Mouse (Mus musculus) neutrophil, adult 5-6 weeks (primary cell): ENCODE measurements around the gene Gm38100. TPM values are rescaled to one million over a fixed set of nuclear protein-coding genes. Genes with fewer than 3 reads are reported as not detected.

ENCODE experiments used
- ATAC-seq: fragments of 151-379, 151-347 bp; 2 replicates; pipeline ENCODE4 v1.8.0; 2017; ENCODE audit warnings: mild to moderate bottlenecking, moderate TSS enrichment; ENCODE audit not compliant: insufficient number of reproducible peaks, poor library complexity, low FRiP score, severe bottlenecking; ENCODE audit errors: extremely low read depth
- total RNA-seq: library from RNA; stranded (forward); fragments of 200-1000 nt; gene quantifications from 2 replicates; pipeline ENCODE4 v1.2.3, GENCODE M21; 2017

Gene Gm38100
- total RNA-seq, 1 experiment from 2014 or later, result not detected

DNA sequence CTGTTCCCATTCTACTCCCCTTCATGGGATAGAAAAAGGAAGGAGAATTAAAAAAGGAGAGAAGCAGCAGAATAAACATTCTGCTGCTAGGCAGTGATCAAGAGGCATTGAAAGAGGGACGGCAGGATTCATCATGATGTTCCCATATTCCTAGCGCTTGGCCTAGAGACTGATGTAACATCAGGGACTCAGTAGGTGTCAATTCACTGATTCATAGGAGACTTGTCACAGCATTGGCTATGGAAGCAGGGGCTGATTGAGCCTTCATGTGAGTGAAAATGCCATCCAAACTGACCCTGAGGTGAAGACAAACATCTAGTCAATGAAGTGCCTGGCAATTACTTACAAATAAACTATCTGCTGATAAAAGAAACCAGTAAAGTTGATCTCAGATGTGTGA is 30.7 kb downstream of the Gm38100 start:
- no peak for ATAC-seq

DNA sequence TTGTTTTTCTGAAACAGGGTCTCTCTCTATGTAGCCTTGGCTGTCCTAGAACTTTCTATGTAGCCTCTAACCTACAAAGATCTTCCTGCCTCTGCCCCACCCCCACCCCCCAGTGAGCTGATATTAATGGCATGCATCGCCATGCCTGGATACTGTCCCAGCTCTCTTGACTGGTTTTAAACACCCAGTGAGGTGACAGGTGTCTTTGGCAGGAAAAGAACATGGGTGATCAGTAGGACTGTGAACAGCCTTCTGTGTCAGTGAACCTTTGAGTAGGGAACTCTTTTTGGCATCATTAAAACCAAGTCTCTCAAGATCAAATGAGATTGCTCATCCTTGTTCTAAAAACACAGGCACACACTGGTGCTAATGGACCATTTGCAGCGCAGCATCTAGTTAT is 41.7 kb downstream of the Gm38100 start:
- no peak for ATAC-seq

DNA sequence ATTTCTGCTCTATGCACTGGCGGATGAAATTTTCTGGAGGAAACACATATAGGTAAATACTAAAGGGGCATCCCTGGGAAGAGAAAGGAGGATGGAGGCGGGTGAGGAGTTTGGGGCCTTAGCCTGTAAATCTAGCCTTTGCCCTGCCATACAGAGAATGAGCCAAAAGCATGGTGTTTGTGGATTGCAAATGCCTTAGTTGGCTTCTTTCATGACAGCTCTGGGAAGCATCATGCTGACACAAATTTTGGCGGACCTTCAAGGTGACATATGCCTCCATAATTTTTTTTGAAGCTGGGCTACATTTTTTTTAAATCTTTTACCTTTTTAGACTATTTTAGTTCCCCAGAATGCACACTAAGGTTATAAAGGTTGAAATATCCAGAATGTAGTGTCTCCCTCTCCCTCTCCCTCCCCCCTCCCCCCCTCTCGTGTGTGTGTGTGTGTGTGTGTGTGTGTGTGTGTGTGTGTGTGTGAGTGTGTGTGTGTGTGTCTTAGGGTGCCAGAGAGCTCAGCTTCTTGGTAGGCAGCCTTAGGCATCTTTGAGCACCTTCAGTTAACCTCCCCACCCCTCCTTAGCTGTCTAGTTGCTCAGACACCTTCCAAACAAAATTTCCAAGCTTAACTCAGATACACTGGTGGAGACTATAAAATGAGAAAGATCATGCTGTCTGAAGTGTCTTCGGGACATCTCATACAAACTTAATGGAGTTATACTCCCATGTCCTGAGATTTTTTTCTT is 47.0 kb downstream of the Gm38100 start:
- no peak for ATAC-seq

DNA sequence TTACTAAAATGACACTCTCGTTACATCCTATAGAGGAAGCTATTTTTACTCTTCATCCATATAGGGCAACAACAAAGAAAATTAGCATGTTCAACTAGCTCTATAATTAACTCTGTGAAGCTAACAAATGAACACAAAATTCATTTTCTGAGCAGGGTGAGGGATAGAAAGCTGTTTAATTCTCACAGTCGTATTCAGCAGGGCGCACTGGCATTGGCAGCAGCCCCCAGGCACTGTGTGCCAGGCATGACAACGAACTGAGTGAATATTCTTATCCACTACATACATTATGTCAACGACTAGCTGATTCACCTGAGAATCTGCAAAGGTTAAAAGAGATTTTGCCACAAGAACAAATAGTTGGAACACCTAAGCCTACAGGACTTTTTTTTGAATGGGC is 50.6 kb downstream of the Gm38100 start:
- ATAC-seq, result no peak

Other genes starting within 250 kb of the Gm38100 start
- 0.86 and 1.6 TPM in 2 replicates for gene Opn3, start 227.6 kb upstream of the Gm38100 start, total RNA-seq
- 12.6 and 13.9 TPM in 2 replicates for gene Chml, start 227.4 kb upstream of the Gm38100 start, total RNA-seq
- not detected in 2 replicates for gene Wdr64, start 221.7 kb upstream of the Gm38100 start, total RNA-seq
- gene Exo1, start 39.7 kb upstream of the Gm38100 start, total RNA-seq, result 1.4 and 2.1 TPM in 2 replicates
- not detected in 2 replicates for gene Rbm8a2, start 58.8 kb downstream of the Gm38100 start, total RNA-seq